Mouse (Mus musculus) stomach, postnatal 0 days (tissue): Measurements from ENCODE around the gene Rom1. TPM values are rescaled to one million over a fixed set of nuclear protein-coding genes. Genes with fewer than 3 reads are reported as not detected.
"Not testable (repeated sequence)": the region's sequence is repeated elsewhere in the genome, so short reads cannot be mapped to it uniquely, and the experiment has no call there.

Experiments used
- ATAC-seq: fragments of 200-750 bp; cut with Nextera tagmentation; 2 replicates; pipeline ENCODE4 v1.8.0; 2017; ENCODE audit not compliant: low FRiP score, low TSS enrichment
- DNase-seq: peaks from one replicate; pipeline ENCODE4 v3.0.0-alpha.2; 2016; ENCODE audit warnings: low spot score
- H3K27ac ChIP-seq: fragments of 300-500 bp; sonication (generic); replicated peaks from 2 replicates; pipeline ENCODE4 v1.5.1; 2014; ENCODE audit warnings: mild to moderate bottlenecking, control low read depth
- H3K27me3 ChIP-seq: fragments of 300-500 bp; sonication (generic); 2 replicates; pipeline ENCODE4 v1.6.1; 2014; ENCODE audit warnings: low read length; ENCODE audit not compliant: control insufficient read depth, insufficient read depth
- H3K36me3 ChIP-seq: fragments of 300-500 bp; sonication (generic); 2 replicates; pipeline ENCODE4 v1.6.1; 2014; ENCODE audit warnings: low read length, mixed read lengths; ENCODE audit not compliant: control insufficient read depth, insufficient read depth
- H3K4me1 ChIP-seq: fragments of 300-500 bp; sonication (generic); replicated peaks from 2 replicates; pipeline ENCODE4 v1.6.1; 2014; ENCODE audit warnings: antibody characterized with exemption; ENCODE audit not compliant: control insufficient read depth, insufficient read depth
- H3K4me2 ChIP-seq: fragments of 300-500 bp; sonication (generic); replicated peaks from 2 replicates; pipeline ENCODE4 v1.6.1; 2014; ENCODE audit warnings: low read depth, mild to moderate bottlenecking, control low read depth, moderate library complexity
- H3K4me3 ChIP-seq: fragments of 300-500 bp; sonication (generic); 2 replicates; pipeline ENCODE4 v1.5.1; 2014; ENCODE audit warnings: low read depth, low read length, control low read depth
- H3K9ac ChIP-seq: fragments of 300-500 bp; sonication (generic); 2 replicates; pipeline ENCODE4 v1.6.1; 2014; ENCODE audit warnings: mild to moderate bottlenecking, low read length, control low read depth, mixed read lengths
- H3K9me3 ChIP-seq: fragments of 300-500 bp; sonication (generic); 2 replicates; pipeline ENCODE4 v1.6.1; 2016; ENCODE audit warnings: low read length; ENCODE audit not compliant: control insufficient read depth
- CTCF ChIP-seq: IDR thresholded peaks from 2 replicates; pipeline ENCODE4 v1.5.1; 2016; ENCODE audit warnings: antibody characterized with exemption, low read depth, mild to moderate bottlenecking, moderate library complexity
- EP300 ChIP-seq: optimal IDR thresholded peaks from 2 replicates; pipeline ENCODE3; 2016; ENCODE audit warnings: antibody characterized with exemption
- WGBS: fragments of 180-500 bp; shearing (Covaris S2); extraction: QIAGEN DNeasy Blood & Tissue Kit; methylation state at CpG from one replicate; pipeline ENCODE4 v1.1.7; 2014; 5-methylcytosine and 5-hydroxymethylcytosine counted together
- polyA plus RNA-seq: library from polyadenylated mRNA; unstranded; fragments of >200 nt; fragmentation: Nextera tagmentation; extraction: Ambion mirVana; gene quantifications from 2 replicates; pipeline ENCODE4 v1.2.1, GENCODE M21; 2015

Rom1 gene
- polyA plus RNA-seq, 1 experiment from 2014 or later = 3.6 TPM

DNA sequence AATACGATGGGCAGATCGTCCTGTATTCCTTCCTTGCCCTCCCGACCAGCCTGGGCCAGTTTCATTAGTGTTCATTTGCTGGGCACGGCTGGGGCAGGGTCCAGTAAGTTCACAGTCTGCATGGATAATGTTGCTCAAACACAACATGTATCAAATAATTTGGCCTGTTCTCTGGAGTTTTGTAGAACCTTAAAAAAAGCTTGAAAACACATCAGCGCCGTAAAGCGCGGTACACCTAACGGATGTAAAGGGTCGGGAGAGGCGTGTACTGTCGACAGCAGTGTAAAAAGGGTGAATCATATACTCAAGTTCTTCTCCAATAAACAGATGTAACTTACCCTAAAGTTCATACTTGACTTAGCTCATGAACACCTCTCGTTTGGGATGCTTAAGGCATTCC, 30.6 kb downstream of the Rom1 start:
- H3K27ac ChIP-seq = peak overlapping the region; percentile 83
- TF ChIP-seq EP300 (no peak), CTCF (no peak)
- ATAC-seq (no peak), DNase-seq (no peak)
- peak overlapping the region; percentile 83 for H3K9ac ChIP-seq
- 3% methylated on average over 13 of the region's 13 CpGs for WGBS
- peak overlapping the region; percentile 82 for H3K4me3 ChIP-seq
- 0 out of 2 replicates have a peak, but pooled peaks cover 3% of the 10 kb centered on the region for H3K4me1 ChIP-seq
- no peaks in the 10 kb centered on the region for H3K27me3 ChIP-seq
- peaks cover 11% of the 10 kb centered on the region; the same call in 1 of the 2 replicates for H3K36me3 ChIP-seq
- H3K9me3 ChIP-seq = no peaks in the 10 kb centered on the region
- H3K4me2 ChIP-seq = peak overlapping the region; percentile 87

DNA sequence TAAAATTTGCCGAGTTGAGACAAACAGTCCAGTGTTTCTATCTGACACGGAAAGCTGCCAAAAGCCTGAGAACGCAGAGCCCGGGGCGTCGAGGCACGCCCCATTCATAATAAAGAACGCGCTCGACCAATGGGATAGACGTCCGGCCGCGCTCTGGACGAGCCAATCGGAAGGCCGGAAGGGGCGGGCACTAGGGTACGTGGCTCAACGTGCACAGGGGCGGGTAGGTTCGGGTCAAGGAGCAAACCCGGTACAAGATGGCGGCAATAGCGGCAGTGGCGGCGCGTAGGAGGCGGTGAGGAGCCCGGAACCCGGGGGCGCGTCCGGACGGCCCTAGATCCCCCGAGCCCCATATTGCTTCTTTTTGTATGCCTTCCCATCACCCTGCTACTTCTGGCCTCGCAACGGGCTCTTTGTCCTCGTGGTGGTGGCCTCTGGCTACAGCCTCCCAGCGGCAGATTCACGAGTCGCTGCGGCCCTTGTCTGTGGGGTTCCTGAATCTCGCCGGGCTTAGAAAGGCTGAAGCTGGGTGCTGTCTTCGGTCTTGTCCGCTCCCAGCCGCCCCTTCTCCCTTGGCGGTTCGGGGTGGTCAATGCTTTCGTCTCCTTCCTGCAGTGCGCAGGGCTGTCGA, 31.2 kb downstream of the Rom1 start, which contains the start of gene Ganab:
Gene Ganab, plus strand, starts transcription at position 207 of the 631 bp plus-strand sequence.
- DNase-seq = peak; percentile 98
- Histone ChIP-seq H3K4me3 (peak within 1 kb of the TSS; percentile 82), H3K27me3 (no peaks in the 10 kb centered on the region), H3K27ac (peak within 1 kb of the TSS; percentile 89), H3K9ac (peak within 1 kb of the TSS; percentile 83), H3K36me3 (peaks cover 8% of the 10 kb centered on the region; the same call in 1 of the 2 replicates), H3K4me1 (0 out of 2 replicates have a peak, but pooled peaks cover 3% of the 10 kb centered on the region), H3K9me3 (no peaks in the 10 kb centered on the region), H3K4me2 (peak within 1 kb of the TSS; percentile 87)
- TF ChIP-seq CTCF (peak; percentile 12; the same call in 1 of the 2 replicates), EP300 (peak; percentile 42)
- peak; percentile 99 for ATAC-seq
- WGBS = under 1% methylated on average over 53 of the region's 53 CpGs

DNA sequence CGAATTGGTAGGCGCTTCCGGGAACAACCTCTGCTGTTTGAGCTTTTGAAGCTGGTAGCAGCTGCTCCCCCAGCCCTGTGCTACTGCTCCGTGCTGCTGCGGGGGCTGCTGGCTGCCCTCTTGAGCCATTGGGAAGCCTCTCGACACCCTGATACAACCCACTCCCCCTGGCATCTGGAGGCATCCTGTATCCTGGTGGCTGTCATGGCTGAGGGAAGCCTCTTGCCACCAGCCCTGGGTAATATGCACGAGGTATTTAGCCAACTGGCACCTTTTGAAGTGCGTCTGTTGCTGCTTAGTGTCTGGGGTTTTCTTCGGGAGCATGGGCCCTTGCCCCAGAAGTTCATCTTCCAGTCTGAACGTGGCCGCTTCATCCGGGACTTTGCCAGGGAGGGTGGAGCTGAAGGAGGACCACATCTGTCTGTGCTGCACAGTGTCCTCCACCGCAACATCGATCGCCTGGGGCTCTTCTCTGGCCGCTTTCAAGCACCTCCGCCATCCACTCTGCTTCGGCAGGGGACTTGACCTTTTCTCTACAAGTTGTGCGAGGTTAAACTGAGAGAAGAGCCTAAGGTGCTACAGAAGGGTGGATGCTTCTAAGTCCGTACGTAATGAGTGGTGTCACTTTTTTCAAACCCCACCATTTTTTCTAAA, 31.8 kb downstream of the Rom1 start:
- Histone ChIP-seq H3K4me3 (peak overlapping the region; percentile 82), H3K4me2 (peak overlapping the region; percentile 58), H3K27ac (peak overlapping the region; percentile 89), H3K9ac (peak overlapping the region; percentile 60)
- not testable (repeated sequence) for H3K27me3 ChIP-seq, H3K36me3 ChIP-seq, H3K4me1 ChIP-seq, H3K9me3 ChIP-seq
- peak; percentile 60 for ATAC-seq
- DNase-seq = peak; percentile 53
- WGBS = 18% methylated on average over 21 of the region's 21 CpGs

DNA sequence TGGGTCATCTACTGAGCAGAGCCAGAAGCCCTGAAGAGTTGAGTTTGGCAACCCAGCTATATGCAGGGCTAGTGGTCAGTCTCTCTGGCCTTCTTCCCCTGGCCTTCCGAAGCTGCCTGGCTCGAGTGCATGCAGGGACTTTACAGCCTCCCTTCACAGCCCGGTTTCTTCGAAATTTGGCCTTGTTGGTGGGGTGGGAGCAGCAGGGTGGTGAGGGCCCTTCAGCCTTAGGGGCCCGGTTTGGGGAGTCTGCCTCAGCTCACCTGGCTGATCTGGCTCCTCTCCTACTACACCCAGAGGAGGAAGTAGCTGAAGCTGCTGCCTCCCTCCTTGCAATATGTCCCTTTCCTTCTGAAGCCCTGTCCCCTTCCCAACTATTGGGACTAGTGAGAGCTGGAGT, 32.9 kb downstream of the Rom1 start:
- 80% methylated on average over 5 of the region's 5 CpGs for WGBS
- H3K9ac ChIP-seq, H3K9me3 ChIP-seq, ATAC-seq, H3K4me1 ChIP-seq, H3K4me2 ChIP-seq, H3K27ac ChIP-seq, H3K27me3 ChIP-seq, DNase-seq, H3K36me3 ChIP-seq, H3K4me3 ChIP-seq: not testable (repeated sequence)

DNA sequence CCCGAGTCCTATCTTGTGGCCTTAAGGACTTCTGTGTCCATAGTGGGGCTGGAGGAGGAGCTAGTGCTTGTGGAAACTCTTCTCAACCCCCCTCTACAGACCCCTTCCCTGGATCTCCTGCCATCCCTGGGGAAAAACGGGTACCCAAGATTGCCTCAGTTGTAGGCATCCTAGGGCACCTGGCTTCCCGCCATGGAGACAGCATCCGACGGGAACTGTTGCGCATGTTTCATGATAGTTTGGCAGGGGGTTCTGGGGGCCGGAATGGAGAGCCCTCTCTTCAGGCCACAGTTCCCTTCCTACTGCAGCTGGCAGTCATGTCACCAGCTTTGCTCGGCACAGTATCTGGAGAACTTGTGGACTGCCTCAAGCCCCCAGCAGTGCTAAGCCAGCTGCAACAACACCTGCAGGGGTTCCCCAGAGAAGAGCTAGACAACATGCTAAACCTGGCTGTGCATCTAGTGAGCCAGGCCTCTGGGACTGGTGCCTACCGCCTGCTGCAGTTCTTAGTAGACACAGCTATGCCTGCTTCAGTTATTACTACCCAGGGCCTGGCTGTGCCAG, 33.7 kb downstream of the Rom1 start:
- no peaks in the 10 kb centered on the region for H3K27me3 ChIP-seq
- H3K9me3 ChIP-seq = no peaks in the 10 kb centered on the region
- H3K4me2 ChIP-seq = no peak overlapping the region
- no peak overlapping the region for H3K27ac ChIP-seq
- H3K36me3 ChIP-seq = peaks cover 4% of the 10 kb centered on the region; the same call in 1 of the 2 replicates
- no peak overlapping the region for H3K9ac ChIP-seq
- H3K4me3 ChIP-seq = no peak overlapping the region
- DNase-seq (no peak), ATAC-seq (no peak)
- 88% methylated on average over 9 of the region's 9 CpGs for WGBS
- H3K4me1 ChIP-seq = 0 out of 2 replicates have a peak, but pooled peaks cover 3% of the 10 kb centered on the region
- TF ChIP-seq EP300 = no peak
- no peak for TF ChIP-seq CTCF
